Mouse (Mus musculus) retina, adult 2 months (tissue): ENCODE data around the gene Peak1.
"Not testable (repeated sequence)": the region's sequence is repeated elsewhere in the genome, so short reads cannot be mapped to it uniquely, and the experiment has no call there.

Experiments
- DNase-seq: peaks from one replicate; pipeline ENCODE4 v3.0.0-alpha.2; 2012; ENCODE audit warnings: low read depth, low spot score

The Peak1 gene

DNA sequence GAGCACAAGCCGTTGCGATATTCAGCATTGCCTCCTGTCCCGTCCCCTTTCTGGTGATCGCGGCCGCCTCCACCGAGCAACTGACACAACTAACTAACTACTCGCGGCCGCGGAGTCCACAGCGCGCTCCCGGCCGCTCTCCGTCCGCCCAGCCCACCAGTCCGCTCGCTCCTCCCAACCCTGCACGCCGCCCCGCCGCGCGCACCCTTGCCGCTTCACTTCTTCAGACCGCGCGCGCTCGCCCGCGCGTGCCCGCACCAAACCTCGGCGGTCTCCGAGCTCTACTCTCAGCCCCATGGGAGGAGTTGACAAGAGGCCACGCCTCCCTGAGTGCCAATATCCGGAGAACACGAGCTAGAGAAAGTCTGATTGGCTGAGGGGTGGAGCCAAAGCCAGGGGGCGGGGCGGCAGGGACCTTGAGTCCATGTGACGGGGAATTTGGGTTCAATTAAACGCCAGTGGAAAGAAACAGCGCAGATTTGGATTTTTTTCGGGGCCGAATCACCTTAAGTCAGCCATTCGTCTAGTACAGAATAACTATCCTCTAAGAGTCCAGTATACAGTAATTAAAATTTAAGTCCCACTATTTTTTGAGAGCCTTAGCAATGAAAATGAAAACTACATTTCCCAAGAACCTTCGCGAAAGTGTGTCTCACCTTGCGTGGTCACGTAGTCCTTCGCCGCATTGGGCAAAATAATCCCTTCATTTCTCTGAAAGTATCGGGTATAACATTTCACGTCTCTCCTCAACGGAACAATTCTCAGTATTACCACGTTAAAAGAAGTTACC, at the start of gene Peak1, which contains the start of gene Hmg20a:
Peak1 (minus strand) TSS at position 120 of the 790 bp plus-strand sequence.
Hmg20a (plus strand) TSS at position 662 of the 790 bp plus-strand sequence.
- peak; percentile 98 for DNase-seq

DNA sequence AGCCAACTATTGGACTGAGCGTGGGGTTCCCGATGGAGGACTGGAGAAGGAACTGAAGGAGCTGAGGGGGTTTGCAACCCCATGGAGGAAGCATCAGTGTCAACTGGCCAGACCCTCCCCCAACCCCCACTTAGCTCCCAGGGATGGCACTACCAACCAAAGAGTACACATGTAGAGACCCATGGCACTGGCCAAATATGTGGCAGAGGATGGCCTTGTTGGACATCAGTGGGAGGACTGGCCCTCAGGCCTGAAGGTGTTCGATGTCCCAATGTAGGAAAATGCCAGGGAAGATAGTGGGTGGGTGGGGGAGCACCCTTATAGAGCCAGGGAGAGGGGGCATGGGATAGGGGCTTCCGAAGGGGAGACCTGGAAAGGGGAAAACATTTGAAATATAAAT, 48.4 kb upstream of the Peak1 start:
- DNase-seq, result no peak

DNA sequence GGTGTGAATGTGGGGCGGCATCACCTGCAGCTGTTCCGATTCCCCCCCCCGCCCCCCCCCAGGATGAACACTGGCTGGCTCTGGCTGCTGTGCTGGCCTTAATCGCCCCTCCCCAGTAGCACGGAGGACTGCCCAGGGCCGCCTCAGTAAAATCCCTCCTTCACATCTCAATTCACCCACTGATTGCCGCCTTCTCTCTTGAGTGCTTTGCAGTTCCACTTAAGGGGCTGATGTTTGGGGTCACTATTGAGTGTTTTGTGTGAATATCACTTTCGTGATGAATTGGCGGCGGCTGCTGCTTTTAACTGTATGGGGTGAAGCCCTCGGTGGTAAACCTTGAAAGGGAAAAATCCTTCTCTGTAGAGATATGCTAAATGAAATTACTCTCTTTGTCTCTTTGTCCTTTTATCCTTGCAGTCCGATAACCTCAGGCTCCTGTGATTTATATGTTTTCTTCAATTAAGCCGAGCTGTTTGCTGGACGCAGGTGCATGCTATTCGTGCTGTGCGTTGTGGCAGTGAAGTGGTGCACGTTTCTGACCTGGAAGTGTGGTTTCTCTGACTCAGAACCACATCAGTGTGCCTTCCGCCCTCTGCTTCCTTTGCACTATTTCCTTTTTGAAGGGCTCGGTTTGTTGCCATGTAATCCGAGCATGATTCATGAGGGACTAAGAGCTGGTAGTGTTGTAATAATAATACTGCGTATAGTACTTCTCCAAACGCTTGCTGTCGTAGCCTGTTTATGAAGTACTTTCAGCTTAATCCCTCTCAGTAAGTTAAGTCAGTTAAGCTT, 47.2 kb upstream of the Peak1 start:
- DNase-seq, result no peak

DNA sequence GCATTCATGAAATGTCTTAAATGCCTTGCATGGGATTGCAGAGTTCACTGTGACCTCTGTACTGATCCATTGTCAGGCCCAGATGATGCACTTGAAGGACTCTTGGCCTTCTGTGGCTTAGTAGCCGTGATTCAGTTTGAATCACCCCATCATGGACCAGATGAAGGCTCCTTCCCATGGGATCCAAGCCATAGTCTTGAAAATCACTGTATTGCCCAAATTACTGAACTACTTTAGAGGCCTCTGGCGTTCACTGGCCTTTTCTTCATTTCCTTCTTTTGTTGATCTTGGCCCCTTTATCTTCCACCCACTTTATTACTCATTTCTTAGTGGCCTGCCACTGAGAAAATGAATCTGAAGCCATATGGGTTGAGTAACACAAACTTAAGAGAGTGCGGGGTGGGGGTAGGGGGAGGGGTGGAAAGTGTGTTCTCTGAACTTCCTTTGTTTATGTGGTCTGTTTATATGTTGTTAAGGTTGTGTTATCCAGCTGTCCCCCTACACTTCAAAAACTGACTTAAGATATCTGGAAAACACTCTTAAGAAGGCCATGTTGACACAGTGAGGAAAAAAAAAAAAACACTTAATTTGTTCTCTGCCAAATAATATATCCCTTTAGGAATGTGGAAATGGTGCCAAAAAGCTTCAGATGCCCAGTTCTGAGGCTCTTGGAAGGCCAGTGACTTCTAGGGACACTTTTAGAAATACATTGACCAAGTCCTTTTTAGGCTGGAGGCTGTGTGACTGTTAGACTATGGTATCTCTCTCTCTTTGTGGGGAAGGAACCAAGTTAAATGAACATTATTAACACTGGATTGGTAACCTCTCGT, 46.0 kb upstream of the Peak1 start:
- DNase-seq, result no peak

DNA sequence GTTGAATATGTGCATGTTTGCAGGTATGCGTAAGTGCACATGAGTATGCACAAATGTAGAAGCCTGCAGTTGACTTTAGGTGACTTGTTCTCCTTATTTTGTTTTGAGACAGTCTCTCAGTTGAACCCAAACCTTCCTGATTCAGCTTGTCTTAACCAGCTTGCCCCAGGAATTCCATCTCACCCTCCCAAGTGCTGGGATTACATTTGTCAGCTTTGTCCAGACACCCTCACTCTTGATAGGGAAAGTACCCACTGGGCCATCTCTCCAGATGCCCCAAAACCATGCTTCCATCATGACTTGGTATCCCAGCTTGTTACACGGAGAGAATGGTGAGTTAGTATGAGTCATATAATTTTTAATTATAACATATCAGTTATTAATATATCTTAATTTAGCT, 45.2 kb upstream of the Peak1 start:
- DNase-seq, result no peak

DNA sequence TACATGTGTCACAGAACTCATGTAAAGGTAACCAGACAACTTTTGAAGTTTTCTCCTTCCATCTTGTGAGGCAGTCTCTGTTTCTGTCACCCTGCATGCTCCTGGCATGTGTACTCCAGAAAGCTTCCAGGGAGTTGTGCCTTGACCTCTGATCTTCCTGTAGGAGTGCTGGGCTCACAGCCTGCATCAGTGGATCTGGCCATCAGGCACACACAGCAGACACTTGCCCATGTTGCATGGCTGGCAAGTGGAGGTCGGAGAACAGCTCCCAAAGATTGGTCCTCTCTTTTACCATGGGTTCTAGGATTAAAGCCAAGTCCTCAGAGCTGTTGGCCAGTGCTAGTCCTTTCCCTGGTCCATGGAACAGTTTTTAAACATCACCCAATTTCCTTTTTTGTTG, 44.7 kb upstream of the Peak1 start:
- no peak for DNase-seq

DNA sequence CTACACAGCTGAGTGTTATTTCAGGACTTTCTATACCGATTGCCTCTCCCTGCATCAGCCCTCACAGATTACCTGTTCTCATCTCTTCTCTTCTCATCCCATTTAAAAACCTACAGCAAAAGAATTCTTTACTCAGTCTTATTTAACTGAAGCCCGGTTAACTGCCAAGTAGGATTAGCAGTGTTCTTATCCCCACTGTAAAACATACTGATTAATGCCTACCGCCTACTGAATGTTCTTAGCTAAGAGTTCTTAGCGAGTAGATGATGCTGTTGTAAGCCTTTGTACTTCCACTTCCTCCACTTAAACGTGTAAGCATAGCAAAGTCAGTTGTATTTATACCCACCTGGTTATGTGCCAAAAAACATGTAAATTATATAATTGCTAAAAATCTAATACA, 43.1 kb upstream of the Peak1 start:
- DNase-seq, result peak; percentile 13

DNA sequence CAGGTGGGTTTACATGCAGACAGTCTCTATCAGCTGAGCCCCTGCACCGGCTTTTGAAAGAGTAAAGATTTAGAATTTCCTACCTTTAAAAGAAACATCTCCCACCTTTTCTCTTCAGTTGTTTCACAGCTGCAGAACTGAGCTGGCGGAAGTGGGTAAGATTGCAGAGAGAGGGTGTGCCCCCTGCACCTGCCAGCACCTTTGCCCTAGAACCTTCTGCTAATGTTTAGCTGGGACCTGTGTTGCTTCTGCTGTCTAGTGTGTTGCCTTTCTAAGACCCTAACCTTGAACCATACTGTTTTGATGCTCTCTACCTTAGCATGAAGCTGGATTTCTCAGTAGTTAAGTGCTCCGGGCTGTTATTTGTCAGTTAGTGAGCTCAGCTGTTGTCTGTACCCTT, 38.6 kb upstream of the Peak1 start:
- no peak for DNase-seq

DNA sequence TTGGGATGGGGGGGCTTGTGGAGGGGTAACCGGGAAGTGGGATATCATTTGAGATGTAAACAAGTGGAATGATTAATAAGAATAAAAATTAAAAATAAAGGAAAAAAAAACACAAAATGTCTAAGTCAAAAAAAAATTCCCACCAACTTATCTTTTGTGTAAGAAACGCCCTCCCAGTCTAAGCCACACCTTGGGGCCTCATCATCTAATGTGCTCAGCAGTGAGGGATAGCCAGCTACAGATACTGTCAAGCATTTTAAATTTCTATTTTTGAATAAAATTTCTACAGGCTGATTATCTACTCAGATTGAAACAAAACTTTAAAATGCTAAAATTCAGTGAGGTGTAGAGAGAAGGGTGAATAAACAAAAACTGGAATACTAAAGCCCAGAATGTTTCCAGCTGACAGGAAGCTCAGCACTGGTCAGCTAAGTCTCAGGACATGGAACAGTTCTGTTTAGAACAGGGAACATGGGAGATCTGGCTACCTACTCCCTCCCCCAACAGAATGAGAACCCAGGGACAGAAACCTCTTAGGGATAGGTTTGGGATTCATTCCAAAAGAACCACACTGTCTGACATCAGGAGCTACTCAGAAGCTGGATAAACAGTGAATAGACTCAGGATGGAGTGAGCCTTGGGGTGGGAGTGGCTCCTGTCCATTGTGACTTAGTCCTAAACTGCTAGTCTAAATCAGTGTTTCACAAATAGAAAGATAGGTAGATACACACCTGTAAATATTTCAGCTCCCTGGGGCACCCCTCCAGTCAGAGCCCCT, 35.4 kb upstream of the Peak1 start:
- no peak for DNase-seq

DNA sequence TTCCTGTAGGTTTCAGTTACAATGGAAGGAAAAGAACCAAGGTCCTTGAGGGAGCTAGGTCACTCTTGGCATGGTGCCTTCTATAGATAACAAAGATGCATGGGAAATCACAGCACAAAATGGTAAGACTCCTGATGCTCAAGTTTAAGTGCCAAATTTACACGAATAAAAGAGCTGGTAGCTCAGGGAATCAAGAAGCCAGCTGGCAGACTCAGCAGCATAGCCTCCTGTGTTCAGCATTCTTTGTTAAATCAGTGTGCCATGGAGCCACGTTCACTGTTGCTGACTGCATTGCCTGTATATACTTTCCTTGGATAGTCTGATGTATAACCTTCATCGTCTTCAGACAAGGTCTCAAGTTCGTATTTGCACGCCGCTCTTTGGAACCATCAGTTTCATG, 33.7 kb upstream of the Peak1 start:
- DNase-seq, result no peak

DNA sequence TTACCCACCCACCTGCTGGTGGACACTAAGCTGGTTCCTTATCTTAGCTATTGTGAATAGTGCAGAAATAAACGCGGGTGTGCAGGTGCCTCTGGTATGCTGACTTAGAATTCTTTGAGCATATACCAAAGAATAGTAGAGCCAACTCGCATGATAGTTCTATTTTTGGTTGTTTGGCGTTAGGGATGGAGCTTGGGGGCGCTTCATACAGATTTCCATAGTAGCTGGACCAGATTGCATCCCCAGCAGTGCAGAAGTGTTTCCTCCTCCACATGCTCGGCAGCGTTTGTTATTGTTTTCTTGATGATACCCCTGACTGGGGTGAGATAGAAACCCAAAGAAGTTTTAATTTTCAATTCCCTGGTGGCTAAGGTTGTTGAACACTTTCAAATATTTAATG, 21.8 kb upstream of the Peak1 start:
- no peak for DNase-seq

DNA sequence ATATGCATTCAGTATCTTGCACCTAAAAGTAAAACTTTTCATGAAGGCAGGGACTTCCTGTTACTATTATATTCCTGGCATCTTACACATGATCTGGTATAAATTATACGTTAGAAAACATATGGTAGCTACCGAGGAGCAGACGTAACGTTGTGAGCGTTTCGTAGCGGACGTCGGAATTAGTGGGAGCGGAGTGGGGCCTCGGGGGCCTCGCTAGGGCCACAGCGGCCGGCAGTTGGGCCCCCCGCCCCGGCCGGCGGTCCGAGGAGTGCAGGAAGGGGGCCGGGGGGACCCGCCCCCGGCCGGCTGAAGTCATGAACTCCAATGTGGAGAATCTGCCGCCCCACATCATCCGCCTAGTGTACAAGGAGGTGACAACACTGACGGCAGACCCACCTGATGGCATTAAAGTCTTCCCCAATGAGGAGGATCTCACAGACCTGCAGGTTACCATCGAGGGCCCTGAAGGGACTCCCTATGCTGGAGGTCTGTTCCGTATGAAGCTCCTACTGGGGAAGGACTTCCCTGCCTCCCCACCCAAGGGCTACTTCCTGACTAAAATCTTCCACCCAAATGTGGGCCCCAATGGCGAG, 19.5 kb upstream of the Peak1 start:
- not testable (repeated sequence) for DNase-seq

DNA sequence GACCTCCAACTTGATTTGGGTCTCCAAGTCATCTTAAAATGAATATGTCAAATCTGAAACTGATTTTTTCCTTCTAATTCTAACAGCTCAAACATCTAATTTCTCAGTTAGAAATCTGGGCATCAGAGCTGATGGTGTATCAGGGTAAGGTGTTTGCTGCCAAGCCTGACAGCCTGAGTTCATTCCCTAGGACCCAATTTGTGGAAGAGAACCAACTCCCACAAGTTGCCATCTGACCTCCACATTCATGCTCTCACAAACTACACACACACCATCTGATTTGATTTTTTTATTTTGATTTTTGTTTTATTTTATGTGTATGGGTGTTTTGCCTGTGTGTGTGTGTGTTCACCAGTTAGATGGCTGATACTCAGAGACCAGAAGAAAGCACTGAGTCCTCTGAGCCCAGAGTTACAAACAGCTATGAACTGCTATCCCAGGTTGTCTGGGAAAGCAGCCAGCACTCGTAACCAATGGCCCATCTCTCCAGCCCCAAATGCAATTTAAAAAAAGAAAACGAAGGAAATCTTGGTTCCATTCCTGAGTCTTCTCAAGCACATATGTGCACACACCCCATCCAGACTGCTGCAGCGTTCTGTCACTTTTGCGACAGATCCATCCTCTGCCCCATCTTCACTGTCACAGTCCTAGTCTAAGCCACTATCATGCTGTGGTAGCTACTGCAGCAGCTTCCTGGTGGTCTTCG, 18.1 kb upstream of the Peak1 start:
- DNase-seq, result no peak

DNA sequence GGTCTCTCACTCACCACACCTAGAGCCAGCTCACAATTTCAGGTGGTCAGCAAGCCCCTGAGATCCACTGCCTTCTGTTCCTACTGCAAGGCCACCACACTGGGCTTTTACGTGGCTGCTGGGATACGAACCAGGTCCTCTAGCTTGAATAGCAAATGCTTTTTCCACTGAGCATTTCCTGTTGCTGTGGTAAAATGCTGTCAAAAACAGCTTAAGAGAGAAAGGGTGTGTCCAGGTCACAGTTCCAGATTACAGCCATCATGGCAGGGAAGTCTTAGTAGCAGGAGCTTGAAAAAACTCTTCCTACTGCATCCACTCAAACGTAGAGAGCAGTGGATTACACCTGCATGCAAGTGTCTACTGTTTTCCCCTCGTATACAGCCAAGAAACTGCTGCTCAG, 7.0 kb upstream of the Peak1 start:
- no peak for DNase-seq

DNA sequence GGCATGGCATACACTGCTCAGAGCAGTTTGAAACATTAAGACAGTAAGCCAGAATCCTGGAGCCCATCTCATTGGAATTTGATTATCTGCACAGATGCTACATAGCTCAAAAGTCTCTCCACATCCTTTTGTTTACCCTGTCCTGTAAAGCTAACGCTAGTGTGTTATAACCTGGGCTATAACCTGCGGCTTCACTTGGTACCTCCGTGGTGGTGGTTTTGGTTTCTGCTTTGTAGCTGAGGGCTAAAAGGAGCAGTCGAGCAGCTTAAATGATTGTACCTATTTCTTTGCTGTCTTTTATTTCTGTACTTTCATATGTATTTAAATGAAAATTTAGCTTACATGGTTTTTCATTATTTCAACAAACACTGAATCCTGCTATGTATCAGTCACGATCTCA, 4.1 kb upstream of the Peak1 start:
- DNase-seq, result no peak

DNA sequence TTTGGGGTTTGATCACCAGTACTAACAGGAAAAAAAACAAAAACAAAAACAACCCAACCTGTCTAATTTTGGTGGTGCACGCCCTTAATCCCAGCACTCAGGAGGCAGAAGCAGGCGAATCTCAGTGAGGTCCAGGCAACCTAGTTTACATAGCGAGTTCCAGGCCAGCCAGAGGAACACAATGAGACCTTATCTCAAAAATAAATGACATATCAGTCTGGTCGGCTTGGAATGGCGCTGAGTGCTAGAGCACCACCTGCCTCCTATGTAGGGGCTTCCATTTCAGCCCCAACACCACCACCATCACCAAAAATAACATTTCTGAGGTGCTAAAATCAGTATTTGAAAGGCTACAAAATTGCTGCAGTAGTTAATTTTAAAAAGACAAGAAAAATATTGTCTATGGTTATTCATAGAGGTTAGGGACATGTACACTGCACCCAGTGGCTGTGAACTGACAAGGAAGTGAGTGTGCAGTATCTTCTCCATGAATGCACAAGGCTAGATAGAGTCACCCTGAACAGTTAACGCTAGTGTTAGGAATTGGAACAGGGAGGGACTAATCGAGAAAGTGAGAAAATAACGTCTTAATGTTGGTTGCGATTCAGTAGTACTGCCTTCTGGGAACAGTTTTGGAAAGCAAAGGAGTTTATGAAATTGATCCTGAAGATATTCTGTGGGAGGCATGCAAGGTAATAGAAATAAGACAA, 3.2 kb upstream of the Peak1 start:
- no peak for DNase-seq

DNA sequence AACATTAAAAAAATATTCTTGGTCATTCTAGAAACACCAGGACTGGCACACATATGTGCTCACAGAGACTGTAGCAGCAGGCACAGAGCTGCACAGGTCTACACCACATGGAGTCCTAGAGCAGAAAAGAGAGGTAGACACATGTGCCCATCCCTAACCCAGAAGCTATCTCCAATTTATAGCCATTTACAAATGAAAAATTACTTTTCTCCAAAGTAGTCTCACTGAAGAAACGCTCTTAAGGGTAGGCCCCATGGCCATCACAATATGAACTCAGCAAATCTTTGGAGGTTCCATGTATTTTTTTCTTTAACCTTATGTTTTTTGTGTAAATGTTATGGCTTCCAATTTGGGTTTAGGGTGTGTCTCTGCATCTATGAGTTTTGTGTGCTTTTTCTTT, 2.4 kb upstream of the Peak1 start:
- no peak for DNase-seq

DNA sequence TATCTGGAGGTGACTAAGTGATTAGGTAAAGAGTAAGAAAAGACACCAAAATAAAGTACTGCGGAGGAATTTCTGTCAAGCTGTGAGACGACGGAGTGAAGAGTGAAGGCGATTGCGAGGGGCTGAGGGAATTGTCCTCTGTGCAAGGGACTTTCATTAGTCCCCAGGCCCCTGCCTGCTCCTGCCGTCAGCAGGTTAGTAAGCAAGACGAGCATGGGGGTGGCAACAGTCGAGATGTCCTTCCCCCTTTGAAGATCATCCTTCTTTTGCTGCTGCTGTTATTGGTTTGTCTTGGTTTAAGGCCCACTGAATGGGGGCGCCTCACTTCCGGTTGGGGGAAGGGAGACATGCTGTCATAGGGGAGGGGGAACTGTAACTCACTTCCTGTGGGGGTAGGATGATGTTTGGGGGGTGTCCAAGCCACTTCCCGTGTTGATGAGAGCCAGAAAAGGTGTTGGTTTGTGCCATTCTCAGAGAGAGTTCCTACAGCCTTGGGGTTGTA, 922 bp upstream of the Peak1 start:
- DNase-seq, result no peak

DNA sequence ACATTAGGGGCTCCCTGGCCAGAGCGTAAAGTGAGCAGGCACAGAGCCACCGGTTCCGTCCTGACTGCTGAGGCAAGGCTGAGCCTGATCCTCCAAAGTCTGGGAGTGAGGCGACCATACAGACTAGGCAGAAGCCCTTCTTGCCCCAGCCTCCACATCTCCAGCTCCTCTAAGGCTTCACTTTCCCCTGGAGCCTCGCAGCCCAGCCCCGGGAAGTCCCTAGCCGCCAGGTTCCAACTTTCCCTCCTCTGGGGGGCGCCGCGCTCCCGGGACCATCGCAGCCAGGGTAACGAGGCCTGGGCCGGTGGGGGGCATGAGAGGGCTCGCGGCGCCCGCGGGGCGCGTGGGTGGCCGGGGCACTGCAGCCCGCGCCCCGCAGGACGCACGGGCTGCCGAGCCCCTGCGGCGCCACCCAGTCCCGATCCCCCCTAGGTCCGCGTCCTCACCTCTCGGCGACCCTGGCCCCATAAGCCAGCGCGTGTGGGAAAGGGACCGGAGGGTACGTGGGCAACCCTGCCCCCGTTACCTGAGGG, 386 bp downstream of the Peak1 start:
- no peak for DNase-seq
